In genomic region chr5:117452013-117452412, GRCm38 (mm10) we compare ENCODE assay signal across 20 mouse cellular contexts. TPM values are rescaled to one million over a fixed set of nuclear protein-coding genes. Genes with fewer than 3 reads are reported as not detected.
"Had no signal": no experiment of that assay in that cellular context is flagged by ENCODE, and none has a peak within 500 bp of the region (broad histone marks: within the 10 kb centered on the region; RNA-seq: fewer than 3 reads in every experiment).

No protein-coding gene starts in this region.

- DNase-seq: lung, adult 18-20 months; lung, embryonic 14.5 days; lung, postnatal 10 days; lung, postnatal 4 days; retina, postnatal 1 day; right cerebral cortex, adult 18-20 months; right cerebral cortex, postnatal 25 days; right cerebral cortex, postnatal 4 days; spleen, adult 18-20 months; thymus, adult 2 months; thymus, postnatal 25 days; thymus, postnatal 4 days had no signal

- H3K36me3 ChIP-seq: liver, embryonic 15.5 days; midbrain, embryonic 10.5 days; midbrain, embryonic 12.5 days; midbrain, embryonic 15.5 days; neural tube, embryonic 13.5 days; neural tube, embryonic 15.5 days had no signal

- H3K9ac ChIP-seq: liver, embryonic 15.5 days; lung, embryonic 14.5 days; midbrain, embryonic 12.5 days; midbrain, embryonic 15.5 days; neural tube, embryonic 13.5 days; neural tube, embryonic 15.5 days had no signal

- H3K9me3 ChIP-seq: liver, embryonic 15.5 days; midbrain, embryonic 10.5 days; midbrain, embryonic 12.5 days; midbrain, embryonic 15.5 days; neural tube, embryonic 13.5 days; neural tube, embryonic 15.5 days had no signal

- ATAC-seq: midbrain, embryonic 15.5 days had no signal

- H3K4me2 ChIP-seq: liver, embryonic 15.5 days; lung, embryonic 14.5 days; midbrain, embryonic 12.5 days; midbrain, embryonic 15.5 days; neural tube, embryonic 13.5 days; neural tube, embryonic 15.5 days had no signal

- H3K4me1 ChIP-seq: liver, embryonic 15.5 days; midbrain, embryonic 12.5 days; midbrain, embryonic 15.5 days; neural tube, embryonic 15.5 days had no signal

- H3K27ac ChIP-seq: liver, embryonic 15.5 days; midbrain, embryonic 10.5 days; midbrain, embryonic 12.5 days; midbrain, embryonic 15.5 days; neural tube, embryonic 13.5 days; neural tube, embryonic 15.5 days had no signal

- H3K27me3 ChIP-seq: liver, embryonic 15.5 days; midbrain, embryonic 15.5 days; neural tube, embryonic 13.5 days; neural tube, embryonic 15.5 days had no signal

- H3K4me3 ChIP-seq: liver, embryonic 15.5 days; midbrain, embryonic 10.5 days; midbrain, embryonic 12.5 days; midbrain, embryonic 15.5 days; myocyte; neural tube, embryonic 13.5 days; neural tube, embryonic 15.5 days had no signal

RNA-seq across cellular contexts. Expression of gene Ksr2, which starts 38.2 kb away (rescaled TPM):
- total RNA-seq: megakaryocyte-erythroid progenitor cell, adult 5-6 weeks had no signal
